Mouse (Mus musculus) liver, embryonic 15.5 days (tissue): ENCODE measurements around the gene Ints14. TPM values are rescaled to one million over a fixed set of nuclear protein-coding genes. Genes with fewer than 3 reads are reported as not detected.
"Not testable (repeated sequence)": the region's sequence is repeated elsewhere in the genome, so short reads cannot be mapped to it uniquely, and the experiment has no call there.

ENCODE experiments used
- ATAC-seq: fragments of 200-750 bp; cut with Nextera tagmentation; 2 replicates; pipeline ENCODE4 v1.8.0; 2017; ENCODE audit warnings: moderate number of reproducible peaks, mild to moderate bottlenecking, moderate library complexity; ENCODE audit not compliant: insufficient read depth
- H3K27ac ChIP-seq: fragments of 300-500 bp; sonication (generic); replicated peaks from 2 replicates; pipeline ENCODE4 v1.5.1; 2015; ENCODE audit warnings: mild to moderate bottlenecking, inconsistent platforms
- H3K27me3 ChIP-seq: fragments of 300-500 bp; sonication (generic); 2 replicates; pipeline ENCODE4 v1.6.1; 2015; ENCODE audit warnings: mild to moderate bottlenecking, inconsistent platforms
- H3K36me3 ChIP-seq: fragments of 300-500 bp; sonication (generic); replicated peaks from 2 replicates; pipeline ENCODE4 v1.6.1; 2015; ENCODE audit warnings: moderate library complexity, mild to moderate bottlenecking, inconsistent platforms
- H3K4me1 ChIP-seq: fragments of 300-500 bp; sonication (generic); replicated peaks from 2 replicates; pipeline ENCODE4 v1.6.1; 2015; ENCODE audit warnings: inconsistent platforms
- H3K4me2 ChIP-seq: fragments of 300-500 bp; sonication (generic); 2 replicates; pipeline ENCODE4 v1.6.1; 2015; ENCODE audit warnings: moderate library complexity, mild to moderate bottlenecking, inconsistent platforms
- H3K4me3 ChIP-seq: fragments of 300-500 bp; sonication (generic); replicated peaks from 2 replicates; pipeline ENCODE4 v1.5.1; 2015; ENCODE audit warnings: mild to moderate bottlenecking, inconsistent platforms
- H3K9ac ChIP-seq: fragments of 300-500 bp; sonication (generic); 2 replicates; pipeline ENCODE4 v1.6.1; 2015; ENCODE audit warnings: moderate library complexity, mild to moderate bottlenecking, inconsistent platforms
- H3K9me3 ChIP-seq: fragments of 300-500 bp; sonication (generic); replicated peaks from 2 replicates; pipeline ENCODE4 v1.6.1; 2016; ENCODE audit warnings: inconsistent platforms
- WGBS: fragments of 180-500 bp; shearing (Covaris S2); methylation state at CpG from one replicate; pipeline ENCODE4 v1.1.7; 2015; ENCODE audit warnings: mixed read lengths; ENCODE audit not compliant: insufficient replicate concordance; 5-methylcytosine and 5-hydroxymethylcytosine counted together
- polyA plus RNA-seq: library from polyadenylated mRNA; unstranded; fragments of >200 nt; fragmentation: Nextera tagmentation; extraction: Ambion mirVana; gene quantifications from 2 replicates; pipeline ENCODE4 v1.2.1, GENCODE M21; 2015

Ints14 gene
- polyA plus RNA-seq, 1 experiment from 2014 or later = 21.0 TPM

GRCm38 (mm10) chr9:64995464-64995863 lies 34.8 kb downstream of the Ints14 start:
- WGBS = 68% methylated on average over 1 of the region's 1 CpGs
- not testable (repeated sequence) for H3K4me3 ChIP-seq, H3K27ac ChIP-seq, H3K9ac ChIP-seq, ATAC-seq, H3K4me2 ChIP-seq, H3K4me1 ChIP-seq, H3K9me3 ChIP-seq, H3K27me3 ChIP-seq
- H3K36me3 ChIP-seq = peaks cover 74% of the 10 kb centered on the region

GRCm38 (mm10) chr9:65001481-65001880 lies 40.8 kb downstream of the Ints14 start:
- Histone ChIP-seq H3K36me3 (peaks cover 68% of the 10 kb centered on the region), H3K9ac (no peak overlapping the region)

GRCm38 (mm10) chr9:65005737-65006136 lies 45.0 kb downstream of the Ints14 start:
- no peak overlapping the region for H3K4me3 ChIP-seq
- no peaks in the 10 kb centered on the region for H3K9me3 ChIP-seq
- H3K9ac ChIP-seq = no peak overlapping the region
- H3K4me2 ChIP-seq = no peak overlapping the region
- no peak overlapping the region for H3K27ac ChIP-seq
- 89% methylated on average over 8 of the region's 8 CpGs for WGBS
- 0 out of 2 replicates have a peak, but pooled peaks cover 5% of the 10 kb centered on the region for H3K4me1 ChIP-seq
- no peaks in the 10 kb centered on the region for H3K27me3 ChIP-seq
- peaks cover 62% of the 10 kb centered on the region for H3K36me3 ChIP-seq
- no peak for ATAC-seq

More at GRCm38 (mm10) chr9:65001481-65001880, 40.8 kb downstream of the Ints14 start:
- Histone ChIP-seq H3K9me3 (no peaks in the 10 kb centered on the region), H3K4me1 (0 out of 2 replicates have a peak, but pooled peaks cover under 1% of the 10 kb centered on the region), H3K4me2 (no peak overlapping the region), H3K4me3 (no peak overlapping the region), H3K27ac (no peak overlapping the region), H3K27me3 (no peaks in the 10 kb centered on the region)
- WGBS = 62% methylated on average over 4 of the region's 4 CpGs
- ATAC-seq = no peak

- Histone ChIP-seq H3K4me2 (no peak overlapping the region), H3K36me3 (peaks cover 32% of the 10 kb centered on the region), H3K9ac (no peak overlapping the region), H3K4me1 (peaks cover 10% of the 10 kb centered on the region), H3K27me3 (no peaks in the 10 kb centered on the region), H3K9me3 (no peaks in the 10 kb centered on the region), H3K4me3 (no peak overlapping the region), H3K27ac (no peak overlapping the region)
- 69% methylated on average over 8 of the region's 8 CpGs for WGBS
- no peak for ATAC-seq
Observed at GRCm38 (mm10) chr9:65010632-65011031, 49.9 kb downstream of the Ints14 start.

- Histone ChIP-seq H3K27ac (no peak overlapping the region), H3K9ac (no peak overlapping the region), H3K36me3 (peaks cover 26% of the 10 kb centered on the region), H3K4me2 (no peak overlapping the region), H3K9me3 (no peaks in the 10 kb centered on the region), H3K4me3 (no peak overlapping the region), H3K27me3 (no peaks in the 10 kb centered on the region), H3K4me1 (peaks cover 17% of the 10 kb centered on the region)
- ATAC-seq = no peak
- 47% methylated on average over 6 of the region's 6 CpGs for WGBS
Observed at GRCm38 (mm10) chr9:65011304-65011703, 50.6 kb downstream of the Ints14 start.

GRCm38 (mm10) chr9:65015461-65016222 lies 54.9 kb downstream of the Ints14 start:
- Histone ChIP-seq H3K27ac (0 out of 2 replicates have a peak overlapping the region, but pooled peaks have one; percentile 22), H3K4me3 (no peak overlapping the region), H3K4me1 (peaks cover 55% of the 10 kb centered on the region), H3K4me2 (no peak overlapping the region), H3K36me3 (0 out of 2 replicates have a peak, but pooled peaks cover 1% of the 10 kb centered on the region), H3K9ac (no peak overlapping the region), H3K27me3 (no peaks in the 10 kb centered on the region), H3K9me3 (no peaks in the 10 kb centered on the region)
- 46% methylated on average over 7 of the region's 7 CpGs for WGBS
- ATAC-seq = no peak

- Histone ChIP-seq H3K27me3 (no peaks in the 10 kb centered on the region), H3K36me3 (no peaks in the 10 kb centered on the region), H3K4me3 (no peak overlapping the region), H3K9ac (no peak overlapping the region), H3K4me2 (no peak overlapping the region; the same call in 1 of the 2 replicates), H3K4me1 (peaks cover 59% of the 10 kb centered on the region), H3K9me3 (no peaks in the 10 kb centered on the region), H3K27ac (0 out of 2 replicates have a peak overlapping the region, but pooled peaks have one; percentile 22)
- 78% methylated on average over 4 of the region's 4 CpGs for WGBS
- no peak for ATAC-seq
Observed at GRCm38 (mm10) chr9:65016241-65016977, 55.7 kb downstream of the Ints14 start.

- Histone ChIP-seq H3K4me3 (no peak overlapping the region), H3K27me3 (no peaks in the 10 kb centered on the region), H3K27ac (peak overlapping the region; percentile 73), H3K4me1 (peaks cover 65% of the 10 kb centered on the region), H3K4me2 (peak overlapping the region; percentile 96; the same call in 1 of the 2 replicates), H3K36me3 (no peaks in the 10 kb centered on the region), H3K9me3 (no peaks in the 10 kb centered on the region), H3K9ac (no peak overlapping the region)
- ATAC-seq = no peak
- WGBS = 73% methylated on average over 16 of the region's 16 CpGs
Observed at GRCm38 (mm10) chr9:65016978-65017827, 56.5 kb downstream of the Ints14 start.

- Histone ChIP-seq H3K9ac (no peak overlapping the region), H3K27ac (peak overlapping the region; percentile 73), H3K4me2 (peak overlapping the region; percentile 96), H3K4me3 (no peak overlapping the region), H3K27me3 (no peaks in the 10 kb centered on the region), H3K36me3 (no peaks in the 10 kb centered on the region), H3K9me3 (no peaks in the 10 kb centered on the region), H3K4me1 (peaks cover 72% of the 10 kb centered on the region)
- 67% methylated on average over 4 of the region's 4 CpGs for WGBS
- ATAC-seq = no peak
Observed at GRCm38 (mm10) chr9:65017896-65018295, 57.2 kb downstream of the Ints14 start.

- no peaks in the 10 kb centered on the region for H3K9me3 ChIP-seq
- 44% methylated on average over 3 of the region's 3 CpGs for WGBS
- peak overlapping the region; percentile 96; the same call in 1 of the 2 replicates for H3K4me3 ChIP-seq
- no peaks in the 10 kb centered on the region for H3K36me3 ChIP-seq
- H3K9ac ChIP-seq = 0 out of 2 replicates have a peak overlapping the region, but pooled peaks have one; percentile 16
- ATAC-seq = no peak
- H3K4me1 ChIP-seq = peaks cover 75% of the 10 kb centered on the region
- H3K27me3 ChIP-seq = no peaks in the 10 kb centered on the region
- peak overlapping the region; percentile 96 for H3K4me2 ChIP-seq
- H3K27ac ChIP-seq = peak overlapping the region; percentile 73
Observed at GRCm38 (mm10) chr9:65018588-65019121, 58.0 kb downstream of the Ints14 start.
